Mouse (Mus musculus) embryonic facial prominence, embryonic 13.5 days (tissue): ENCODE measurements at regions not wholly inside any gene's neighbourhood (a gene's known extent, or its start where the extent isn't known, plus 50 kb on each side); places are given as distances from the start of the nearest gene placed in this dataset.

Source experiments
- ATAC-seq: fragments of 200-750 bp; cut with Nextera tagmentation; 2 replicates; pipeline ENCODE4 v1.8.0; 2017; ENCODE audit warnings: low read depth; ENCODE audit not compliant: insufficient number of reproducible peaks, insufficient read depth, low FRiP score, low TSS enrichment
- H3K27ac ChIP-seq: fragments of 300-500 bp; sonication (generic); 2 replicates; pipeline ENCODE4 v1.5.1; 2015; ENCODE audit warnings: moderate library complexity, mild to moderate bottlenecking, inconsistent platforms
- H3K27me3 ChIP-seq: fragments of 300-500 bp; sonication (generic); 2 replicates; pipeline ENCODE4 v1.6.1; 2015; ENCODE audit warnings: mild to moderate bottlenecking, inconsistent platforms
- H3K36me3 ChIP-seq: fragments of 300-500 bp; sonication (generic); 2 replicates; pipeline ENCODE4 v1.6.1; 2015; ENCODE audit warnings: mild to moderate bottlenecking, inconsistent platforms
- H3K4me1 ChIP-seq: fragments of 300-500 bp; sonication (generic); 2 replicates; pipeline ENCODE4 v1.6.1; 2015; ENCODE audit warnings: inconsistent platforms
- H3K4me2 ChIP-seq: fragments of 300-500 bp; sonication (generic); 2 replicates; pipeline ENCODE4 v1.6.1; 2015; ENCODE audit warnings: moderate library complexity, mild to moderate bottlenecking, inconsistent platforms
- H3K4me3 ChIP-seq: fragments of 300-500 bp; sonication (generic); 2 replicates; pipeline ENCODE4 v1.5.1; 2015; ENCODE audit warnings: mild to moderate bottlenecking, inconsistent platforms
- H3K9ac ChIP-seq: fragments of 300-500 bp; sonication (generic); 2 replicates; pipeline ENCODE4 v1.6.1; 2015; ENCODE audit warnings: mild to moderate bottlenecking, inconsistent platforms
- H3K9me3 ChIP-seq: fragments of 300-500 bp; sonication (generic); 2 replicates; pipeline ENCODE4 v1.6.1; 2016; ENCODE audit warnings: inconsistent platforms
- WGBS: fragments of 180-500 bp; shearing (Covaris S2); methylation state at CpG from one replicate; pipeline ENCODE4 v1.1.7; 2015; ENCODE audit warnings: mixed read lengths; 5-methylcytosine and 5-hydroxymethylcytosine counted together

GRCm38 (mm10) chr11:45123276-45123675, 506.2 kb downstream of the Ebf1 start:
- H3K4me1 ChIP-seq: no peaks in the 10 kb centered on the region
- 30% methylated on average over 2 of the region's 2 CpGs for WGBS
- ATAC-seq: no peak
- H3K9me3 ChIP-seq: no peaks in the 10 kb centered on the region
- no peak overlapping the region for H3K9ac ChIP-seq
- H3K4me2 ChIP-seq: no peak overlapping the region
- no peak overlapping the region for H3K4me3 ChIP-seq
- H3K36me3 ChIP-seq: no peaks in the 10 kb centered on the region
- 0 out of 2 replicates have a peak, but pooled peaks cover 13% of the 10 kb centered on the region for H3K27me3 ChIP-seq
- H3K27ac ChIP-seq: no peak overlapping the region

- no peak overlapping the region; the same call in 1 of the 2 replicates for H3K27ac ChIP-seq
These were observed 519.7 kb downstream of the Ebf1 start for GRCm38 (mm10) chr11:45136781-45137180.

GRCm38 (mm10) chr11:45138351-45138975, 521.3 kb downstream of the Ebf1 start:
- WGBS: 48% methylated on average over 4 of the region's 4 CpGs
- H3K4me2 ChIP-seq: no peak overlapping the region
- no peaks in the 10 kb centered on the region for H3K36me3 ChIP-seq
- no peaks in the 10 kb centered on the region for H3K9me3 ChIP-seq
- H3K4me1 ChIP-seq: peaks cover 38% of the 10 kb centered on the region
- no peak overlapping the region for H3K27ac ChIP-seq
- H3K9ac ChIP-seq: no peak overlapping the region
- peaks cover 25% of the 10 kb centered on the region for H3K27me3 ChIP-seq
- ATAC-seq: no peak
- no peak overlapping the region for H3K4me3 ChIP-seq

More at GRCm38 (mm10) chr11:45136781-45137180, 519.7 kb downstream of the Ebf1 start:
- 15% methylated on average over 2 of the region's 2 CpGs for WGBS
- H3K36me3 ChIP-seq: no peaks in the 10 kb centered on the region
- H3K4me1 ChIP-seq: peaks cover 38% of the 10 kb centered on the region
- H3K9ac ChIP-seq: no peak overlapping the region
- no peaks in the 10 kb centered on the region for H3K9me3 ChIP-seq
- peaks cover 21% of the 10 kb centered on the region for H3K27me3 ChIP-seq
- no peak overlapping the region for H3K4me2 ChIP-seq
- H3K4me3 ChIP-seq: no peak overlapping the region
- no peak for ATAC-seq

GRCm38 (mm10) chr11:45140490-45140889, 523.4 kb downstream of the Ebf1 start:
- Histone ChIP-seq H3K4me1 (peaks cover 38% of the 10 kb centered on the region), H3K4me3 (no peak overlapping the region), H3K27me3 (peaks cover 15% of the 10 kb centered on the region), H3K9me3 (no peaks in the 10 kb centered on the region), H3K9ac (no peak overlapping the region), H3K4me2 (no peak overlapping the region), H3K36me3 (no peaks in the 10 kb centered on the region), H3K27ac (no peak overlapping the region)
- no peak for ATAC-seq
- WGBS: 89% methylated on average over 1 of the region's 1 CpGs

- no peak for ATAC-seq
- 87% methylated on average over 6 of the region's 6 CpGs for WGBS
- Histone ChIP-seq H3K27ac (no peak overlapping the region), H3K4me2 (no peak overlapping the region), H3K27me3 (0 out of 2 replicates have a peak, but pooled peaks cover 8% of the 10 kb centered on the region), H3K4me3 (no peak overlapping the region), H3K9ac (no peak overlapping the region), H3K36me3 (no peaks in the 10 kb centered on the region), H3K9me3 (no peaks in the 10 kb centered on the region), H3K4me1 (no peaks in the 10 kb centered on the region)
These were observed 537.0 kb downstream of the Ebf1 start for GRCm38 (mm10) chr11:45154070-45154469.

GRCm38 (mm10) chr11:45154497-45154896, 537.4 kb downstream of the Ebf1 start:
- H3K4me3 ChIP-seq: no peak overlapping the region
- no peak overlapping the region for H3K9ac ChIP-seq
- no peak overlapping the region for H3K27ac ChIP-seq
- no peaks in the 10 kb centered on the region for H3K36me3 ChIP-seq
- no peaks in the 10 kb centered on the region for H3K4me1 ChIP-seq
- ATAC-seq: no peak
- H3K4me2 ChIP-seq: no peak overlapping the region
- 0 out of 2 replicates have a peak, but pooled peaks cover 8% of the 10 kb centered on the region for H3K27me3 ChIP-seq
- 79% methylated on average over 8 of the region's 8 CpGs for WGBS
- H3K9me3 ChIP-seq: no peaks in the 10 kb centered on the region

- Histone ChIP-seq H3K36me3 (no peaks in the 10 kb centered on the region), H3K27me3 (0 out of 2 replicates have a peak, but pooled peaks cover 8% of the 10 kb centered on the region), H3K27ac (no peak overlapping the region), H3K4me3 (no peak overlapping the region), H3K9me3 (no peaks in the 10 kb centered on the region), H3K4me2 (no peak overlapping the region), H3K4me1 (no peaks in the 10 kb centered on the region), H3K9ac (no peak overlapping the region)
- WGBS: 66% methylated on average over 1 of the region's 1 CpGs
- no peak for ATAC-seq
These were observed 538.7 kb downstream of the Ebf1 start for GRCm38 (mm10) chr11:45155782-45156181.

- no peak overlapping the region for H3K27ac ChIP-seq
- H3K4me2 ChIP-seq: no peak overlapping the region
- no peak overlapping the region for H3K4me3 ChIP-seq
- ATAC-seq: no peak
- H3K36me3 ChIP-seq: no peaks in the 10 kb centered on the region
- H3K4me1 ChIP-seq: no peaks in the 10 kb centered on the region
- no peak overlapping the region for H3K9ac ChIP-seq
- H3K27me3 ChIP-seq: 0 out of 2 replicates have a peak, but pooled peaks cover 8% of the 10 kb centered on the region
- no peaks in the 10 kb centered on the region for H3K9me3 ChIP-seq
- 75% methylated on average over 2 of the region's 2 CpGs for WGBS
These were observed 541.2 kb downstream of the Ebf1 start for GRCm38 (mm10) chr11:45158282-45158681.

GRCm38 (mm10) chr11:45160871-45161270, 543.8 kb downstream of the Ebf1 start:
- Histone ChIP-seq H3K36me3 (no peaks in the 10 kb centered on the region), H3K27ac (no peak overlapping the region), H3K9me3 (no peaks in the 10 kb centered on the region), H3K4me3 (no peak overlapping the region), H3K9ac (no peak overlapping the region), H3K27me3 (0 out of 2 replicates have a peak, but pooled peaks cover 2% of the 10 kb centered on the region), H3K4me2 (no peak overlapping the region), H3K4me1 (no peaks in the 10 kb centered on the region)
- 79% methylated on average over 8 of the region's 8 CpGs for WGBS
- no peak for ATAC-seq

- Histone ChIP-seq H3K36me3 (no peaks in the 10 kb centered on the region), H3K9ac (no peak overlapping the region), H3K27me3 (no peaks in the 10 kb centered on the region), H3K4me1 (no peaks in the 10 kb centered on the region), H3K4me2 (no peak overlapping the region), H3K9me3 (no peaks in the 10 kb centered on the region), H3K4me3 (no peak overlapping the region), H3K27ac (no peak overlapping the region)
- no peak for ATAC-seq
- WGBS: 69% methylated on average over 2 of the region's 2 CpGs
These were observed 556.4 kb downstream of the Ebf1 start for GRCm38 (mm10) chr11:45173546-45173945.

GRCm38 (mm10) chr11:45174071-45174470, 557.0 kb downstream of the Ebf1 start:
- no peak for ATAC-seq
- no peak overlapping the region for H3K4me2 ChIP-seq

More at GRCm38 (mm10) chr11:45174071-45174470, 557.0 kb downstream of the Ebf1 start:
- WGBS: 81% methylated on average over 2 of the region's 2 CpGs
- Histone ChIP-seq H3K9ac (no peak overlapping the region), H3K36me3 (no peaks in the 10 kb centered on the region), H3K4me1 (no peaks in the 10 kb centered on the region), H3K27ac (no peak overlapping the region), H3K4me3 (no peak overlapping the region), H3K27me3 (no peaks in the 10 kb centered on the region), H3K9me3 (no peaks in the 10 kb centered on the region)
